Mouse (Mus musculus): ENCODE measurements at regions not wholly inside any gene's neighbourhood (a gene's known extent, or its start where the extent isn't known, plus 50 kb on each side); places are given as distances from the start of the nearest gene placed in this dataset.
"Not testable (repeated sequence)": the region's sequence is repeated elsewhere in the genome, so short reads cannot be mapped to it uniquely, and the experiment has no call there.

- peak; percentile 27 for DNase-seq
These were observed 83.1 kb downstream of the Stk35 start for GRCm38 (mm10) chr2:129883417-129883816.

GRCm38 (mm10) chr2:129884316-129884715, 84.0 kb downstream of the Stk35 start:
- DNase-seq, result no peak

GRCm38 (mm10) chr2:129885536-129885935, 85.2 kb downstream of the Stk35 start:
- no peak for DNase-seq

- no peak for DNase-seq
These were observed 92.9 kb downstream of the Stk35 start for GRCm38 (mm10) chr2:129893231-129893630.

GRCm38 (mm10) chr2:129893832-129894231, 93.5 kb downstream of the Stk35 start:
- no peak for DNase-seq

GRCm38 (mm10) chr2:129894906-129895305, 94.6 kb downstream of the Stk35 start:
- no peak for DNase-seq

GRCm38 (mm10) chr2:129895369-129895768, 95.1 kb downstream of the Stk35 start:
- DNase-seq, result no peak

- DNase-seq, result no peak
These were observed 96.4 kb downstream of the Stk35 start for GRCm38 (mm10) chr2:129896696-129897095.

GRCm38 (mm10) chr2:129903383-129904135, 103.2 kb downstream of the Stk35 start:
- no peak for DNase-seq

- no peak for DNase-seq
These were observed 104.4 kb downstream of the Stk35 start for GRCm38 (mm10) chr2:129904753-129905152.

GRCm38 (mm10) chr2:129908701-129909425, 103.3 kb upstream of the Tgm3 start:
- DNase-seq, result peak; percentile 63

- no peak for DNase-seq
These were observed 100.8 kb upstream of the Tgm3 start for GRCm38 (mm10) chr2:129911203-129911921.

- no peak for DNase-seq
These were observed 99.6 kb upstream of the Tgm3 start for GRCm38 (mm10) chr2:129912556-129912955.

GRCm38 (mm10) chr2:129914261-129914660, 97.9 kb upstream of the Tgm3 start:
- DNase-seq, result no peak

GRCm38 (mm10) chr2:129916411-129916810, 95.7 kb upstream of the Tgm3 start:
- DNase-seq, result no peak

GRCm38 (mm10) chr2:129918141-129918790, 93.9 kb upstream of the Tgm3 start:
- DNase-seq, result no peak

- no peak for DNase-seq
These were observed 92.6 kb upstream of the Tgm3 start for GRCm38 (mm10) chr2:129919551-129919950.

GRCm38 (mm10) chr2:129927218-129927617, 84.9 kb upstream of the Tgm3 start:
- no peak for DNase-seq

- no peak for DNase-seq
These were observed 78.6 kb upstream of the Tgm3 start for GRCm38 (mm10) chr2:129933578-129933977.

- no peak for DNase-seq
These were observed 69.3 kb upstream of the Tgm3 start for GRCm38 (mm10) chr2:129942824-129943223.

- peak; percentile 2 for DNase-seq
These were observed 64.1 kb upstream of the Tgm3 start for GRCm38 (mm10) chr2:129947847-129948553.

- DNase-seq, result not testable (repeated sequence)
These were observed 62.4 kb upstream of the Tgm3 start for GRCm38 (mm10) chr2:129949786-129950185.

All from right cerebral cortex, postnatal 4 days (tissue).